Mouse (Mus musculus) megakaryocyte progenitor cell, adult 5-6 weeks (primary cell): ENCODE measurements around the gene Nfyb. TPM values are rescaled to one million over a fixed set of nuclear protein-coding genes. Genes with fewer than 3 reads are reported as not detected.

Experiments used
- ATAC-seq: replicated peaks from 2 replicates; pipeline ENCODE4 v1.8.0; 2016; ENCODE audit warnings: mild to moderate bottlenecking, moderate TSS enrichment, inconsistent platforms; ENCODE audit not compliant: poor library complexity
- total RNA-seq, 2 experiments: library from RNA; stranded (forward) in 1 of 2; stranded (reverse) in 1 of 2; fragments of 157-497, 149-512 nt in 1 of 2; fragments of 200-1000 nt in 1 of 2; gene quantifications; 2 replicates each; pipeline versions ENCODE4 v1.2.3 to v1.2.4; 2015 to 2017

Gene Nfyb
- total RNA-seq, 2 experiments from 2014 or later: 41.8 to 65.0 TPM

GRCm38 (mm10) chr10:82780322-82780721 is 16.4 kb upstream of the Nfyb start:
- peak; percentile 73 for ATAC-seq

- ATAC-seq: no peak; the same call in 1 of the 2 replicates
Measured at GRCm38 (mm10) chr10:82779831-82780230, 15.9 kb upstream of the Nfyb start.

- ATAC-seq: no peak
Measured at GRCm38 (mm10) chr10:82778791-82779549, 15.0 kb upstream of the Nfyb start.

- ATAC-seq: no peak
Measured at GRCm38 (mm10) chr10:82777886-82778285, 13.9 kb upstream of the Nfyb start.

GRCm38 (mm10) chr10:82777075-82777474 is 13.1 kb upstream of the Nfyb start:
- peak; percentile 48 for ATAC-seq

- no peak for ATAC-seq
Measured at GRCm38 (mm10) chr10:82774841-82775240, 10.9 kb upstream of the Nfyb start.

GRCm38 (mm10) chr10:82771595-82772170 is 7.7 kb upstream of the Nfyb start:
- no peak for ATAC-seq

GRCm38 (mm10) chr10:82770713-82771112 is 6.8 kb upstream of the Nfyb start:
- ATAC-seq: peak; percentile 37; the same call in 1 of the 2 replicates

GRCm38 (mm10) chr10:82768901-82769300 is 5.0 kb upstream of the Nfyb start:
- no peak for ATAC-seq

- no peak for ATAC-seq
Measured at GRCm38 (mm10) chr10:82762756-82763681, 925 bp downstream of the Nfyb start.

GRCm38 (mm10) chr10:82761037-82761811 is 2.7 kb downstream of the Nfyb start:
- ATAC-seq: no peak

- ATAC-seq: no peak
Measured at GRCm38 (mm10) chr10:82759706-82760105, 4.2 kb downstream of the Nfyb start.

- ATAC-seq: peak; percentile 10; the same call in 1 of the 2 replicates
Measured at GRCm38 (mm10) chr10:82758878-82759277, 5.1 kb downstream of the Nfyb start.

- no peak for ATAC-seq
Measured at GRCm38 (mm10) chr10:82758368-82758767, 5.6 kb downstream of the Nfyb start.

GRCm38 (mm10) chr10:82757341-82757740 is 6.6 kb downstream of the Nfyb start:
- ATAC-seq: no peak

GRCm38 (mm10) chr10:82756466-82756865 is 7.5 kb downstream of the Nfyb start:
- ATAC-seq: no peak

GRCm38 (mm10) chr10:82755213-82755890 is 8.6 kb downstream of the Nfyb start:
- ATAC-seq: no peak

- no peak for ATAC-seq
Measured at GRCm38 (mm10) chr10:82754642-82755041, 9.3 kb downstream of the Nfyb start.

GRCm38 (mm10) chr10:82752921-82753320 is 11.0 kb downstream of the Nfyb start:
- ATAC-seq: 0 out of 2 replicates have a peak, but pooled peaks have one; percentile 1

- ATAC-seq: no peak
Measured at GRCm38 (mm10) chr10:82750778-82751177, 13.2 kb downstream of the Nfyb start.
